Mouse (Mus musculus): ENCODE data around the gene Micall1. TPM values are rescaled to one million over a fixed set of nuclear protein-coding genes. Genes with fewer than 3 reads are reported as not detected.

Gene Micall1
- polyA plus RNA-seq, 1 experiment from 2014 or later = 11.9 TPM

DNA sequence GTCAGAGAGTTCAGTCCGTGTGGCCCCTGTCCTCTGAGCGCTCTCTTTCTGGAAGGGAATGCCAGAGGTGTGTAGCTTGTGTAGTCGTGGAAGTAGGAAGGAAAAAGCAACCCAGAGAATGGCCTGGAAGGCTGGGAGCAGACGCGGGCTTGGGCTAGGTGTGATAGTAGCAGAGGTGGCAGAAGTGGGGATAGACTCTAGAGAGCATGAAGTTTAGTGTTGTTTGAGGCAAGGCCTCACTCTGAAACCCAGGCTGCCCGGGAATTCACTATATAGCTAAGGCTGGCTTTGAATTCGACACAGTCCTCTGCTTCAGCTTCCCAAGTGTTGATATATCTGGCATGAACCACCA, 32.8 kb downstream of the Micall1 start:
- WGBS = 0% methylated on average over 7 of the region's 7 CpGs
- Histone ChIP-seq H3K4me1 (ENCODE audit: control insufficient read depth, insufficient read depth, low read length) (peaks cover 11% of the 10 kb centered on the region), H3K4me3 (replicated peaks; ENCODE audit: low read depth, low read length) (peak overlapping the region; percentile 92), H3K9me3 (ENCODE audit: control insufficient read depth, low read length) (no peaks in the 10 kb centered on the region), H3K4me2 (ENCODE audit: low read length) (peak overlapping the region; percentile 71), H3K27me3 (ENCODE audit: control insufficient read depth, insufficient read depth, low read length) (no peaks in the 10 kb centered on the region), H3K36me3 (ENCODE audit: control insufficient read depth, insufficient read depth, low read length) (peaks cover 26% of the 10 kb centered on the region), H3K27ac (replicated peaks; ENCODE audit: low read depth, low read length) (0 out of 2 replicates have a peak overlapping the region, but pooled peaks have one; percentile 26), H3K9ac (replicated peaks; ENCODE audit: low read length) (peak overlapping the region; percentile 69)
- ATAC-seq (ENCODE audit: low FRiP score, low TSS enrichment) (no peak; the same call in 1 of the 2 replicates), DNase-seq (no peak)

DNA sequence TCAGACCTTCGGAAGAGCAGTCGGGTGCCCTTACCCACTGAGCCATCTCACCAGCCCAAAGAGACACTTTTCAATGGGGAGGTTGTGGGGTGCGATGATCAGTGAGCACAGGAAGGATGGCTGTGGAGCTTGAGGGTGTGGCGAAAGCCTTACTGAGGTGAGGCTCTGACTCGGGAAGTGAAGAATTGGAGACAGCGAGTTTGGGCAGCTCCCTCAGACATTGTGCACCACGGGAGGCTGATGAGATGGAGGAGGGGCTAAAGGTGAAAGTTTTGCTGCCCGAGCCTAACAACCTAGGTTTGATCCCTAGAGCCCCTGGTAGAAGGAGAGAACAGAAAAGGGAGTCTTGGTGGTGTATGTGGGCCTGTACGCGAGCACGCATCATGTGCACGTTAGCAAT, 34.6 kb downstream of the Micall1 start:
- H3K9me3 ChIP-seq (ENCODE audit: control insufficient read depth, low read length) = no peaks in the 10 kb centered on the region
- DNase-seq (no peak), ATAC-seq (ENCODE audit: low FRiP score, low TSS enrichment) (no peak)
- peaks cover 11% of the 10 kb centered on the region for H3K4me1 ChIP-seq (ENCODE audit: control insufficient read depth, insufficient read depth, low read length)
- no peaks in the 10 kb centered on the region for H3K27me3 ChIP-seq (ENCODE audit: control insufficient read depth, insufficient read depth, low read length)
- 89% methylated on average over 12 of the region's 12 CpGs for WGBS
- no peak overlapping the region for H3K4me2 ChIP-seq (ENCODE audit: low read length)
- no peak overlapping the region for H3K9ac ChIP-seq (replicated peaks; ENCODE audit: low read length)
- no peak overlapping the region for H3K4me3 ChIP-seq (replicated peaks; ENCODE audit: low read depth, low read length)
- H3K36me3 ChIP-seq (ENCODE audit: control insufficient read depth, insufficient read depth, low read length) = peaks cover 44% of the 10 kb centered on the region
- H3K27ac ChIP-seq (replicated peaks; ENCODE audit: low read depth, low read length) = no peak overlapping the region

DNA sequence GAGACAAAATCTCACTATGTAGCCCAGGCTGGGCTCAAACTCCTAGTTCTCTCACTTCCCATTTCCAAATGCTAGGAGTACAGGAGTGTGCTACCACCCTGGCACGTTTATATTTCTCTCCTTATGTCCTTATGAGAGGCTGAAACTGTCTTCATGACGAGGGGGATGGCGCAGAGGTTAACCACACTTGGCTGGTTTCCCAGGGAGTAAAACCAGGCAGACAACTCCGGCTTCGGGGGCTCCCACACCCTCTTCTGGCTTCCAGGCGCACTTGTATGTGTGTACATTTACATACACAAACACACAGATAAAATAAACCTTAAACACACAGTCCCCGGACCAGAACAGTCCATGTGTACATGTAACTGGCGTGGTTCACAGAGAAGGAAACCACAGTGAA, 35.3 kb downstream of the Micall1 start:
- ATAC-seq (ENCODE audit: low FRiP score, low TSS enrichment) (no peak), DNase-seq (no peak)
- peaks cover 11% of the 10 kb centered on the region for H3K4me1 ChIP-seq (ENCODE audit: control insufficient read depth, insufficient read depth, low read length)
- no peaks in the 10 kb centered on the region for H3K27me3 ChIP-seq (ENCODE audit: control insufficient read depth, insufficient read depth, low read length)
- H3K27ac ChIP-seq (replicated peaks; ENCODE audit: low read depth, low read length) = no peak overlapping the region
- H3K9ac ChIP-seq (replicated peaks; ENCODE audit: low read length) = no peak overlapping the region
- 88% methylated on average over 8 of the region's 8 CpGs for WGBS
- no peak overlapping the region for H3K4me3 ChIP-seq (replicated peaks; ENCODE audit: low read depth, low read length)
- no peak overlapping the region for H3K4me2 ChIP-seq (ENCODE audit: low read length)
- no peaks in the 10 kb centered on the region for H3K9me3 ChIP-seq (ENCODE audit: control insufficient read depth, low read length)
- peaks cover 51% of the 10 kb centered on the region for H3K36me3 ChIP-seq (ENCODE audit: control insufficient read depth, insufficient read depth, low read length)

DNA sequence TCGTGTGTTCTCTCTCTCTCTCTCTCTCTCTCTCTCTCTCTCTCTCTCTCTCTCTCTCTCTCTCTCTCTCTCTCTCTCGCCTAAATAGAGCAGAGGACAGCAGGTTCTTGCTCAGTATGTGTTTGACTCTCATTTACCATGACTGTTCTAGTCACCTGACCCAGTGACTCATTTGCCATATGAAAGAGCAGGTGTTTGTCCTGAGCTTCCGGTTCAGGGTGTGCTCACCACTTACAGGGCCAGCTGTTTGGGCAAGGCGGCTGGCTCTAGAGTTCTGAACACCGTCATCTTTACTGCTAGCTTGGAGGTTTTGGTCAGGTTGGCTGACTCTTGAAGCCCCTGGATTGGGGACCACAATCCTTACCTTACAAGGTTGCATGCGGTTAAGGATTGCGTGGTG, 36.8 kb downstream of the Micall1 start:
- Histone ChIP-seq H3K9me3 (ENCODE audit: control insufficient read depth, low read length) (no peaks in the 10 kb centered on the region), H3K36me3 (ENCODE audit: control insufficient read depth, insufficient read depth, low read length) (peaks cover 60% of the 10 kb centered on the region), H3K4me2 (ENCODE audit: low read length) (no peak overlapping the region), H3K27ac (replicated peaks; ENCODE audit: low read depth, low read length) (no peak overlapping the region), H3K27me3 (ENCODE audit: control insufficient read depth, insufficient read depth, low read length) (no peaks in the 10 kb centered on the region), H3K4me1 (ENCODE audit: control insufficient read depth, insufficient read depth, low read length) (peaks cover 9% of the 10 kb centered on the region), H3K9ac (replicated peaks; ENCODE audit: low read length) (no peak overlapping the region), H3K4me3 (replicated peaks; ENCODE audit: low read depth, low read length) (no peak overlapping the region)
- ATAC-seq (ENCODE audit: low FRiP score, low TSS enrichment) (no peak), DNase-seq (no peak)
- 91% methylated on average over 7 of the region's 7 CpGs for WGBS

DNA sequence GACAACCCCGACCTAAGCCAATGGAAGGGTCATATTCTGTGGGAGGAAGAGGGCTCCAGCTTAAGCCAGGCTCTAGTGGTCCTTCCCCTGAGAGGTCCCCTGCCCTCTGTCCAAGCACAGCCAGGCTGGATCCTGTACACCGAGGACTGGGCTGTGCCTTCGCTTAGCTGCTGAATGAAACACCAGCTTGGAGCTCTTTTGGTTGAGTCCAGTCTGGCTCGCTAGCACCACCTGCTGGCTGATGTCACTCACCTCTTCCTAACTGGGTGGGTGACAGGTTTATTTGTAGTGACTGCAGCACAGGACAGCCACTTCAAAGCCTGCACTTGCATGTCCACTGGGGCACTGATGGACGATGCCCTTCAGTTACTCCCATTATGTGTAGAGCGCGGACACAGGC, 39.8 kb downstream of the Micall1 start:
- Histone ChIP-seq H3K4me1 (ENCODE audit: control insufficient read depth, insufficient read depth, low read length) (peaks cover 10% of the 10 kb centered on the region; the same call in 1 of the 2 replicates), H3K27me3 (ENCODE audit: control insufficient read depth, insufficient read depth, low read length) (no peaks in the 10 kb centered on the region), H3K4me3 (replicated peaks; ENCODE audit: low read depth, low read length) (no peak overlapping the region), H3K27ac (replicated peaks; ENCODE audit: low read depth, low read length) (no peak overlapping the region), H3K4me2 (ENCODE audit: low read length) (no peak overlapping the region), H3K9me3 (ENCODE audit: control insufficient read depth, low read length) (no peaks in the 10 kb centered on the region), H3K36me3 (ENCODE audit: control insufficient read depth, insufficient read depth, low read length) (peaks cover 74% of the 10 kb centered on the region), H3K9ac (replicated peaks; ENCODE audit: low read length) (no peak overlapping the region)
- WGBS = 54% methylated on average over 7 of the region's 7 CpGs
- DNase-seq (peak; percentile 91), ATAC-seq (ENCODE audit: low FRiP score, low TSS enrichment) (no peak; the same call in 1 of the 2 replicates)

DNA sequence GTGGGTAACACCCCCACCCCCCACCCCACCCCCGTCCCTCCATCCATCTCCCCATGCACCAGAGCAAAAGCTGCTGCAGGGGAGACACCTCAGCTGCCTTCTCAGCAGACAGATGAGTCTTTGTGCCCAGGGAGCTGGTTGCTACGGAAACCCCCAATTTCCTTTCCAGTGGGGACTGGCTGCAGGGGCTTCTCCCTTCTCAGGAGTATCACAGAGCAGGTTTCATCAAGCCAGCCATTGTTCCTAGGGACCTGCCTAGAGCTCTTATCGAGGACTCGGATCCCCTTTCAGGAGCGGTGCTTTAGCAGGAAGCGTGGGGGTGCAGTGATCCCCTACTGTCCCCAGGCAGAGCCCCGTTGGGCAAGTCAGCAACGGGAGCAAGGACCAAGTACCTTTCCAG, 43.2 kb downstream of the Micall1 start:
- Histone ChIP-seq H3K4me2 (ENCODE audit: low read length) (no peak overlapping the region), H3K9me3 (ENCODE audit: control insufficient read depth, low read length) (no peaks in the 10 kb centered on the region), H3K9ac (replicated peaks; ENCODE audit: low read length) (no peak overlapping the region), H3K36me3 (ENCODE audit: control insufficient read depth, insufficient read depth, low read length) (peaks cover 45% of the 10 kb centered on the region), H3K4me3 (replicated peaks; ENCODE audit: low read depth, low read length) (no peak overlapping the region), H3K4me1 (ENCODE audit: control insufficient read depth, insufficient read depth, low read length) (peaks cover 10% of the 10 kb centered on the region; the same call in 1 of the 2 replicates), H3K27me3 (ENCODE audit: control insufficient read depth, insufficient read depth, low read length) (no peaks in the 10 kb centered on the region), H3K27ac (replicated peaks; ENCODE audit: low read depth, low read length) (peak overlapping the region; percentile 83)
- ATAC-seq (ENCODE audit: low FRiP score, low TSS enrichment) (no peak; the same call in 1 of the 2 replicates), DNase-seq (peak; percentile 61)
- 41% methylated on average over 8 of the region's 8 CpGs for WGBS

DNA sequence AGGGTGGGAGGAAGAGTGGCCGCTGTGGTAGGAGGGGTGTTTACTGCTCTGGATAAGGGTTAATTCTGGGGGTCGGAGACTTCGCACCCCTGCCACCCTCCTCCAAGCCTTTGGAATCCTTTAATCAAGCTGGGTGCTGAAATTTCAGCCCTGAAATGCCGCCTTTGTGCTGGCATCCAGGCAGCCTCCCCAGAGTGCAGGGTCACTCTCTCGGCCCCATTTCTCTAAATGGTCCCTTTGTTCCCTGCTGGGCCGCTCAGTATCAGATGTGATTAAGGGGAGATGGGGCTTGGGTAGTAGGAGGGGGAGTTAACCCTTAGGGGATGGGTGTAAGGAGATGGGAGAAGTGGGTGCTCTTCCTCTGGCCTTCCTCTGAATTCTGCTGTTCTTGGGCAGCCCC, 44.0 kb downstream of the Micall1 start:
- Histone ChIP-seq H3K4me1 (ENCODE audit: control insufficient read depth, insufficient read depth, low read length) (peaks cover 10% of the 10 kb centered on the region; the same call in 1 of the 2 replicates), H3K4me2 (ENCODE audit: low read length) (no peak overlapping the region), H3K36me3 (ENCODE audit: control insufficient read depth, insufficient read depth, low read length) (peaks cover 36% of the 10 kb centered on the region), H3K9ac (replicated peaks; ENCODE audit: low read length) (peak overlapping the region; percentile 4; the same call in 1 of the 2 replicates), H3K4me3 (replicated peaks; ENCODE audit: low read depth, low read length) (no peak overlapping the region), H3K27ac (replicated peaks; ENCODE audit: low read depth, low read length) (peak overlapping the region; percentile 83; the same call in 1 of the 2 replicates), H3K9me3 (ENCODE audit: control insufficient read depth, low read length) (no peaks in the 10 kb centered on the region), H3K27me3 (ENCODE audit: control insufficient read depth, insufficient read depth, low read length) (no peaks in the 10 kb centered on the region)
- ATAC-seq (ENCODE audit: low FRiP score, low TSS enrichment) (no peak), DNase-seq (no peak)
- 54% methylated on average over 6 of the region's 6 CpGs for WGBS

DNA sequence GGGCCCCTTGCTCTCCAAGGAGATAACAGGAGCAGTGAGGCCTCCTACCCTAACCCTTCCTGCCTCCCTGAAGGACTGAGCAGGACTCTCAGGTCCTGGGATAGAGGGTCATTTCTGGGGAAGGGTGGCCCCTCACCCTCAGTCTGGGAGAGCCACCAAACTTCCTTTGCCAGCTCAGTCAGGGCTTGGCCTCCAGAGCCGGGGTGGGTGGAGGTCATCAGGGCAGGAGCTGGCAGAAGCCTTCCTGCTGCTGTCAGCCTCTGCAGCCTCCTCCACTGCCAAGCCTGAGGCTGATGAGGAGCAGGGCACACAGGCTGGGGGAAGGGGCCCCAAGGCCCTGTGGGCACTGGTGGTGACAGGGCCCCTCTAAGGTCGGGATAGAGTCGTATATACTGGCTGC, 46.9 kb downstream of the Micall1 start:
- DNase-seq (no peak), ATAC-seq (ENCODE audit: low FRiP score, low TSS enrichment) (no peak)
- H3K4me1 ChIP-seq (ENCODE audit: control insufficient read depth, insufficient read depth, low read length) = peaks cover 10% of the 10 kb centered on the region; the same call in 1 of the 2 replicates
- peaks cover 14% of the 10 kb centered on the region; the same call in 1 of the 2 replicates for H3K36me3 ChIP-seq (ENCODE audit: control insufficient read depth, insufficient read depth, low read length)
- H3K4me2 ChIP-seq (ENCODE audit: low read length) = no peak overlapping the region
- no peak overlapping the region for H3K4me3 ChIP-seq (replicated peaks; ENCODE audit: low read depth, low read length)
- H3K9ac ChIP-seq (replicated peaks; ENCODE audit: low read length) = no peak overlapping the region
- no peak overlapping the region for H3K27ac ChIP-seq (replicated peaks; ENCODE audit: low read depth, low read length)
- no peaks in the 10 kb centered on the region for H3K27me3 ChIP-seq (ENCODE audit: control insufficient read depth, insufficient read depth, low read length)
- 32% methylated on average over 3 of the region's 3 CpGs for WGBS
- H3K9me3 ChIP-seq (ENCODE audit: control insufficient read depth, low read length) = no peaks in the 10 kb centered on the region

DNA sequence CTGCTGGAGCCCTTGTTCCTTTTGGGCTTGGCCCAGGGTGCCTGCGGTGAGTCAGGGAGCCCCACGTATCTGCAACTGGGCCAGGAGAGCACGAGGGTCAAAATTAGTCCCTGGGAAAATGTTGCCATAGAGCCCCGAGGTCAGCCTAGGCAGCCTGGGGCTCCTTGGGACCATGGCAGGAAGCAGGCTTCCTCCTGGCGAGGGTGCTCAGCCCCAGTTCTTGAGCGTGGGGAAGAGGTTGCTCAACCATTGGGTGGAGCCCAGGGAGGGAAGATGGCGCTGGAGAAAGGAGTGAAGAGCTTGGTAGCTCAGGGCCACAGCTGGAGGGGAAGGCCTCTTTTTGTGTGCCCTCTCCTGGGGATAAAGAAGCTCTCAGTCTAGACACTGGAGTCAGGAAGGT, 53.6 kb downstream of the Micall1 start:
- 0 out of 2 replicates have a peak, but pooled peaks cover 6% of the 10 kb centered on the region for H3K4me1 ChIP-seq (ENCODE audit: control insufficient read depth, insufficient read depth, low read length)
- H3K4me2 ChIP-seq (ENCODE audit: low read length) = no peak overlapping the region
- 81% methylated on average over 7 of the region's 7 CpGs for WGBS
- no peaks in the 10 kb centered on the region for H3K9me3 ChIP-seq (ENCODE audit: control insufficient read depth, low read length)
- H3K4me3 ChIP-seq (replicated peaks; ENCODE audit: low read depth, low read length) = no peak overlapping the region
- ATAC-seq (ENCODE audit: low FRiP score, low TSS enrichment) = no peak
- no peak overlapping the region for H3K27ac ChIP-seq (replicated peaks; ENCODE audit: low read depth, low read length)
- H3K36me3 ChIP-seq (ENCODE audit: control insufficient read depth, insufficient read depth, low read length) = no peaks in the 10 kb centered on the region
- no peak overlapping the region for H3K9ac ChIP-seq (replicated peaks; ENCODE audit: low read length)
- no peak for DNase-seq
- H3K27me3 ChIP-seq (ENCODE audit: control insufficient read depth, insufficient read depth, low read length) = peaks cover 36% of the 10 kb centered on the region
